Mouse (Mus musculus): Measurements from ENCODE around the gene Ap5z1. TPM values are rescaled to one million over a fixed set of nuclear protein-coding genes. Genes with fewer than 3 reads are reported as not detected.
A peak's percentile ranks its signal among the peaks of the same experiment; 100 is the strongest.

The Ap5z1 gene
- polyA plus RNA-seq, 1 experiment from 2014 or later: 10.6 TPM

GRCm38 (mm10) chr5:142459834-142460233 is 3.9 kb upstream of the Ap5z1 start:
- no peak for DNase-seq (ENCODE audit: extremely low spot score, low spot score)
- H3K9me3 ChIP-seq: no peaks in the 10 kb centered on the region
- WGBS: 87% methylated on average over 5 of the region's 5 CpGs
- H3K27ac ChIP-seq: no peak overlapping the region
- H3K36me3 ChIP-seq (replicated peaks): peaks cover 67% of the 10 kb centered on the region
- H3K27me3 ChIP-seq (ENCODE audit: poor library complexity, severe bottlenecking): no peaks in the 10 kb centered on the region
- no peak overlapping the region for H3K4me3 ChIP-seq
- peaks cover 21% of the 10 kb centered on the region for H3K4me1 ChIP-seq

GRCm38 (mm10) chr5:142461942-142462640 is 1.7 kb upstream of the Ap5z1 start:
- peaks cover 49% of the 10 kb centered on the region for H3K36me3 ChIP-seq (replicated peaks)
- WGBS: 96% methylated on average over 7 of the region's 7 CpGs
- H3K27me3 ChIP-seq (ENCODE audit: poor library complexity, severe bottlenecking): no peaks in the 10 kb centered on the region
- DNase-seq (ENCODE audit: extremely low spot score, low spot score): no peak
- no peak overlapping the region for H3K27ac ChIP-seq
- H3K4me3 ChIP-seq: no peak overlapping the region
- H3K9me3 ChIP-seq: no peaks in the 10 kb centered on the region
- peaks cover 20% of the 10 kb centered on the region for H3K4me1 ChIP-seq

GRCm38 (mm10) chr5:142462641-142462948 is 1.1 kb upstream of the Ap5z1 start:
- H3K9me3 ChIP-seq: no peaks in the 10 kb centered on the region
- no peak for DNase-seq (ENCODE audit: extremely low spot score, low spot score)
- peaks cover 48% of the 10 kb centered on the region for H3K36me3 ChIP-seq (replicated peaks)
- 93% methylated on average over 2 of the region's 2 CpGs for WGBS
- no peak overlapping the region for H3K4me3 ChIP-seq
- H3K27ac ChIP-seq: no peak overlapping the region
- no peaks in the 10 kb centered on the region for H3K27me3 ChIP-seq (ENCODE audit: poor library complexity, severe bottlenecking)
- peaks cover 20% of the 10 kb centered on the region for H3K4me1 ChIP-seq

- peaks cover 20% of the 10 kb centered on the region for H3K4me1 ChIP-seq
- no peak for DNase-seq (ENCODE audit: extremely low spot score, low spot score)
- no peaks in the 10 kb centered on the region for H3K9me3 ChIP-seq
- H3K27me3 ChIP-seq (ENCODE audit: poor library complexity, severe bottlenecking): no peaks in the 10 kb centered on the region
- H3K36me3 ChIP-seq (replicated peaks): peaks cover 48% of the 10 kb centered on the region
- H3K27ac ChIP-seq: peak overlapping the region; percentile 86
- H3K4me3 ChIP-seq: peak overlapping the region; percentile 92
- 86% methylated on average over 6 of the region's 6 CpGs for WGBS
These were observed 733 bp upstream of the Ap5z1 start for GRCm38 (mm10) chr5:142463011-142463410.

GRCm38 (mm10) chr5:142468375-142468774 is 4.6 kb downstream of the Ap5z1 start:
- no peaks in the 10 kb centered on the region for H3K9me3 ChIP-seq
- H3K4me1 ChIP-seq: peaks cover 16% of the 10 kb centered on the region
- H3K27me3 ChIP-seq (ENCODE audit: poor library complexity, severe bottlenecking): no peaks in the 10 kb centered on the region
- no peak overlapping the region for H3K27ac ChIP-seq
- no peak overlapping the region for H3K4me3 ChIP-seq
- DNase-seq (ENCODE audit: extremely low spot score, low spot score): no peak
- 92% methylated on average over 13 of the region's 13 CpGs for WGBS
- H3K36me3 ChIP-seq (replicated peaks): peaks cover 56% of the 10 kb centered on the region

GRCm38 (mm10) chr5:142469796-142470195 is 6.1 kb downstream of the Ap5z1 start:
- H3K27ac ChIP-seq: no peak overlapping the region
- no peaks in the 10 kb centered on the region for H3K9me3 ChIP-seq
- H3K27me3 ChIP-seq (ENCODE audit: poor library complexity, severe bottlenecking): no peaks in the 10 kb centered on the region
- WGBS: 96% methylated on average over 11 of the region's 11 CpGs
- H3K36me3 ChIP-seq (replicated peaks): peaks cover 63% of the 10 kb centered on the region
- peaks cover 10% of the 10 kb centered on the region for H3K4me1 ChIP-seq
- no peak for DNase-seq (ENCODE audit: extremely low spot score, low spot score)
- no peak overlapping the region for H3K4me3 ChIP-seq

GRCm38 (mm10) chr5:142473696-142474095 is 10.0 kb downstream of the Ap5z1 start:
- Histone ChIP-seq H3K27ac (peak overlapping the region; percentile 13), H3K4me1 (peaks cover 7% of the 10 kb centered on the region; the same call in 1 of the 2 replicates), H3K9me3 (no peaks in the 10 kb centered on the region), H3K36me3 (replicated peaks) (peaks cover 56% of the 10 kb centered on the region), H3K4me3 (no peak overlapping the region), H3K27me3 (ENCODE audit: poor library complexity, severe bottlenecking) (no peaks in the 10 kb centered on the region)
- 68% methylated on average over 10 of the region's 10 CpGs for WGBS
- no peak for DNase-seq (ENCODE audit: extremely low spot score, low spot score)

- Histone ChIP-seq H3K4me3 (no peak overlapping the region), H3K27ac (no peak overlapping the region), H3K36me3 (replicated peaks) (peaks cover 36% of the 10 kb centered on the region), H3K4me1 (peaks cover 16% of the 10 kb centered on the region), H3K27me3 (ENCODE audit: poor library complexity, severe bottlenecking) (no peaks in the 10 kb centered on the region), H3K9me3 (no peaks in the 10 kb centered on the region)
- 86% methylated on average over 7 of the region's 7 CpGs for WGBS
- no peak for DNase-seq (ENCODE audit: extremely low spot score, low spot score)
These were observed 11.9 kb downstream of the Ap5z1 start for GRCm38 (mm10) chr5:142475669-142476068.

GRCm38 (mm10) chr5:142477346-142477745 is 13.6 kb downstream of the Ap5z1 start:
- Histone ChIP-seq H3K36me3 (replicated peaks) (peaks cover 21% of the 10 kb centered on the region), H3K4me1 (peaks cover 16% of the 10 kb centered on the region), H3K27ac (no peak overlapping the region), H3K4me3 (no peak overlapping the region), H3K9me3 (no peaks in the 10 kb centered on the region), H3K27me3 (ENCODE audit: poor library complexity, severe bottlenecking) (no peaks in the 10 kb centered on the region)
- WGBS: 89% methylated on average over 12 of the region's 12 CpGs
- DNase-seq (ENCODE audit: extremely low spot score, low spot score): no peak

GRCm38 (mm10) chr5:142477866-142478615 is 14.3 kb downstream of the Ap5z1 start:
- no peaks in the 10 kb centered on the region for H3K9me3 ChIP-seq
- H3K36me3 ChIP-seq (replicated peaks): peaks cover 20% of the 10 kb centered on the region; the same call in 1 of the 2 replicates
- no peak for DNase-seq (ENCODE audit: extremely low spot score, low spot score)
- WGBS: 88% methylated on average over 5 of the region's 5 CpGs
- H3K4me1 ChIP-seq: peaks cover 16% of the 10 kb centered on the region
- H3K27me3 ChIP-seq (ENCODE audit: poor library complexity, severe bottlenecking): no peaks in the 10 kb centered on the region
- no peak overlapping the region for H3K4me3 ChIP-seq
- no peak overlapping the region for H3K27ac ChIP-seq

GRCm38 (mm10) chr5:142478829-142479435 is 15.2 kb downstream of the Ap5z1 start:
- peak; percentile 83 for DNase-seq (ENCODE audit: extremely low spot score, low spot score)
- peak overlapping the region; percentile 71 for H3K27ac ChIP-seq
- peaks cover 20% of the 10 kb centered on the region; the same call in 1 of the 2 replicates for H3K36me3 ChIP-seq (replicated peaks)
- H3K9me3 ChIP-seq: no peaks in the 10 kb centered on the region
- peaks cover 10% of the 10 kb centered on the region for H3K4me1 ChIP-seq
- H3K27me3 ChIP-seq (ENCODE audit: poor library complexity, severe bottlenecking): no peaks in the 10 kb centered on the region
- H3K4me3 ChIP-seq: peak overlapping the region; percentile 18; the same call in 1 of the 2 replicates
- 34% methylated on average over 17 of the region's 17 CpGs for WGBS

- 63% methylated on average over 2 of the region's 2 CpGs for WGBS
- DNase-seq (ENCODE audit: extremely low spot score, low spot score): no peak
These were observed 18.8 kb downstream of the Ap5z1 start for GRCm38 (mm10) chr5:142482512-142482911.

GRCm38 (mm10) chr5:142483581-142483980 is 19.8 kb downstream of the Ap5z1 start:
- 92% methylated on average over 5 of the region's 5 CpGs for WGBS
- no peak for DNase-seq (ENCODE audit: extremely low spot score, low spot score)
- H3K4me3 ChIP-seq: no peak overlapping the region

More at GRCm38 (mm10) chr5:142482512-142482911, 18.8 kb downstream of the Ap5z1 start:
- Histone ChIP-seq H3K4me3 (no peak overlapping the region), H3K27me3 (ENCODE audit: poor library complexity, severe bottlenecking) (no peaks in the 10 kb centered on the region), H3K27ac (no peak overlapping the region), H3K9me3 (no peaks in the 10 kb centered on the region), H3K36me3 (replicated peaks) (no peaks in the 10 kb centered on the region), H3K4me1 (peaks cover 10% of the 10 kb centered on the region)

More at GRCm38 (mm10) chr5:142483581-142483980, 19.8 kb downstream of the Ap5z1 start:
- Histone ChIP-seq H3K27ac (no peak overlapping the region), H3K9me3 (no peaks in the 10 kb centered on the region), H3K27me3 (ENCODE audit: poor library complexity, severe bottlenecking) (no peaks in the 10 kb centered on the region), H3K4me1 (peaks cover 13% of the 10 kb centered on the region), H3K36me3 (replicated peaks) (no peaks in the 10 kb centered on the region)

Data from forebrain, embryonic 10.5 days (tissue).